Mouse (Mus musculus) kidney, postnatal 4 days (tissue): ENCODE data around the gene Rep15.

ENCODE experiments used
- DNase-seq, 2 experiments: peaks; one replicate each; pipeline ENCODE4 v3.0.0; 2021; ENCODE audit warnings: mixed read lengths in 2 of 2

The Rep15 gene

GRCm38 (mm10) chr6:147032303-147032925, at the start of gene Rep15:
Rep15 (plus strand) TSS chr6:147032584.
- DNase-seq, result no peak

DNA sequence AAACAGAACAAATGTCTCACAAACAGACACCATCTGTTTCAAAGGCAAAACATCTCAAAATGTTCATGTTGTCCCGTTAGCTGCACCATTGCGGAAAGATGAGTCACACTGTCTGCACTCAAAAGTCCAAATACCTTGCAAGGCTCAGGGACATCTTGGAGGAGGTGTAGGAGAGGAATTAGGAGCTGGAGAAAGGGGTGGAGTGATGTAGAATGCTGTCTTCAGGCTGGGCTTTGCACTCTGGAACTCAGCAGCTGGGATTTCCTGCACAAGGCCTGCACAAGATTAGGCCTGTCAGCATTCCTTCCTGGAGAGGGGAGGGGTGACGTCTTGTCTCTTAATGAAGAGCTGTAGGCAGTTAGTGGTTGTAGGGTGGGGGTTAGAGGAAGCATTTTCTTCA, 47.8 kb upstream of the Rep15 start:
- DNase-seq, result no peak

GRCm38 (mm10) chr6:146994236-146994635, 38.1 kb upstream of the Rep15 start:
- peak; percentile 75 to 77 for DNase-seq

GRCm38 (mm10) chr6:146995391-146995790, 37.0 kb upstream of the Rep15 start:
- DNase-seq, result no peak

DNA sequence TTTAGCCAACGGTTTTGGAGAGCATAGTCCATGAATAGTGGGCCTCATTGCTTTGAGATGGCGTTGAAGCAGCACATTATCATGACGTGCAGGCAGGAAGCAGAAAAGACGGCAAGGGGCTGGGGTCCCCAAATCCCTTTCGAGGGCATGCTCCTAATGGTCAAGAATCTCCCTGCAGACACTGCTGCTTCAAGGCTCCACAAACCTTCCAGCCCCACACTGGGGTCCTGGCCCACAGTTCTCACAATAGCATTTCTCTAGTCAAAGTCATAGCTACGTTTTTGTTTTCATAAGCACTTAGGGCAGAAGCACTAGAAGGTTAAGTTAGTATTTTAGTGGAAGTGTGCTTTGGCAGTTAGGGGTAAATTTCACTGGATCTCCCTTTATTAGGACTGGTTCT, 36.5 kb upstream of the Rep15 start:
- no peak for DNase-seq

- no peak for DNase-seq
These were observed 35.4 kb upstream of the Rep15 start for GRCm38 (mm10) chr6:146997006-146997405.

GRCm38 (mm10) chr6:146998710-146999109, 33.7 kb upstream of the Rep15 start:
- no peak for DNase-seq

DNA sequence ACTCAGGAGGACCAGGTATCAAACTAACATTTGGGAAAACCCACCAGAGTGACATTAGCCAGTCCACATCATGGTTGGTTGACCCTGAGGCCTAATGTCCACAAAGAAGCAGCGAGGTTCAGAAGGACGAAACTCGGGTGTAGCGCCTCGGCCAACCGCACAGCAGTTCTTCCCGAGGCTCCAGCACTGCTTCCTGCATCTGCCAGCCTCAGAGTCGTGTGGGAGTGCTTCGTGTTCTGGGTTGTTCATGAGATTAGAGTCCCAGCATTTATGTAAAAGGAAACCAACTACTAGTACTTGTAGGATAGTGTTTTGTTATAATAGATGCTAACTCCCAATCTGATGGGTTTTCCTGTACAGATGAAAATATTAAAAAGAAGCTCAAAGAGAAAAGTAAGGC, 33.1 kb upstream of the Rep15 start:
- no peak for DNase-seq

GRCm38 (mm10) chr6:146999755-147000154, 32.6 kb upstream of the Rep15 start:
- DNase-seq, result no peak

DNA sequence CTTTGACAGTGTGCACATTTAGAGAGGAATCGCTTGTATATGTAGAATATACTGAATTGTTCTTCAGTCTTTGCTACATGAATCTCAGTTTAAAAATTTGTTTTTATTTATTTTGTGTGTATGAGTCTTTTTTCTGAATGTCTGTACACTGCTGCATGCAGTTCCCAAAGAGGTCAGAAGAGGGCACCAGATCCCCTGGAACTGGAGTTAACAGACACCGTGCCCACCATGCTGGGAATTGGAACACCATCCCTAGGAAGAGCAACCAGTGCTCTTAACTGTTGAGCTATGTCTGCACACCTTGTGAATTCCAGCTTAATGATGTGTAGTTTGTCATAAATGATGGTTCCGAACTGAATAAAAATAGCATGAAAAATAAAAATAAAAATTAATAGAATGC, 24.2 kb upstream of the Rep15 start:
- DNase-seq, result peak; percentile 71 to 75

GRCm38 (mm10) chr6:147010358-147010757, 22.0 kb upstream of the Rep15 start:
- no peak for DNase-seq

DNA sequence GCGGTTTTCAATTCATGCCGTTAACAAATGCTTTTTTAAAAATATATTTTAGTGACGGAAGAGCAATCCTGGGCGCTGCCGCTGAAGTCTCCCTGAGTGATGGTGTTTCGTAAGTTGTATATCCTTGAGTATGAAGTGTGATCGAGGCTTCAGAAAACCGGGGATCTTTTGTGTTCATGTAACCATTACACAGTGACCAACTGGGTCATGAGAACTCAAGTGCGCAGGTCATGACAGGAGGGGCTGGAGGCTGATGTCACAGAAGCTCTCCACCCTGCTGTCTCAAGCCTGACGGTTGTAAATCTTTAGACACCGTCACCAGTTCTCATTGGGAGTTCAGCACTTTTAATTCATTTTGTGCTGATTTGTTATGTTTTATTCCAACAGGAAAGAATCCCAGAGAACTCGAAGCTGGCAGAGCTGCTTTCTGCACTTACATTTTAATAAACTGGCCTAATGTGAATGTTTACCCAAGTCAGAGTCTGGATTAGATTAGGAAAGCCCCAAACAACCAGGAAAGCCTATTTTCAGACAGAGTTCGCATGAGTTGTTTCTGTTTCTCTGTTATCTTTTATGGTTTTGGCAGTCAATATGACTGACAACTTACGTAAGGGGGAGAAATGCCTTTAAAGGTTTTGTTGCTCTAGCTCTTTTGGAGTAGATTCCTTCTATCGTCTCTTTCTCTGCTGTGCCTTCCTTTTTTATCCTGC, 21.4 kb upstream of the Rep15 start:
- no peak for DNase-seq

DNA sequence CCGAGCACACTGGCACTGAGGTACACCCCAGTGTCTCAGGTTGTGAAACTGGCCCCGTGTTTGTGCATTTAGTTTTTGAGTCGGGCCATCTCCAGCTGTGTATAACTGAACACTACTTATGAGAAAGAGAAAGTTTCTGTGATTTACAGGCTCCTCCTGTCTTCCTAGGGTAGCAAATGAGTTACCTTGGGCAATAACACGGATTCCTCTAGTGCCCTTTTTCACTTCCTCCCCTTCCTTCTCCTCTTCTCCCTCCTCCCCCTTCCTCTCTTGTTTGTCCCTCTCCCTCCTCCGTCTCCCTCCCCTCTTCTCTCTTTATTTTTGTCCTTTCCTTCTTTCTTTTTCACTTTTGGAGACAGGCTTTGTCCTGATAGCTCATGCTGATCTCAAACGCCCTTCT, 20.8 kb upstream of the Rep15 start:
- no peak for DNase-seq

- DNase-seq, result no peak
These were observed 20.4 kb upstream of the Rep15 start for GRCm38 (mm10) chr6:147011977-147012376.

DNA sequence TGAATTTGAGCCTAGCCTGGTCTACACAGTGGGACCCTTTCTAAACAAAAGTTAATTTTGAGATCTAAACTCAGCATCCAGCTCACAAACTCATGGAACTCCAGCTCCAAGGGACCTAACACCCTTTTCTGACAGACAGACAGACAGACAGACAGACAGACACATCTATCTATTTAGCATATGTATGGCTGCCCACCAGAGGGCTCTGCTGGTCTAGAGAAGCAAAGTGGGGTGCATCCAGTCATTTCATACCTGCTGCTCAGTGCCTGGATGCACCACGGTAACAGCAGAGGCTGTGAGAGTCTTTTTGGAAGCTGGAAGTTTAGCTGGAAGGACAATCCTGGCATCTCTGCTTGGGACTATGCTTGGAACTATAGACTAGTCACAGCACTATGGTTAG, 18.8 kb upstream of the Rep15 start:
- DNase-seq, result no peak

DNA sequence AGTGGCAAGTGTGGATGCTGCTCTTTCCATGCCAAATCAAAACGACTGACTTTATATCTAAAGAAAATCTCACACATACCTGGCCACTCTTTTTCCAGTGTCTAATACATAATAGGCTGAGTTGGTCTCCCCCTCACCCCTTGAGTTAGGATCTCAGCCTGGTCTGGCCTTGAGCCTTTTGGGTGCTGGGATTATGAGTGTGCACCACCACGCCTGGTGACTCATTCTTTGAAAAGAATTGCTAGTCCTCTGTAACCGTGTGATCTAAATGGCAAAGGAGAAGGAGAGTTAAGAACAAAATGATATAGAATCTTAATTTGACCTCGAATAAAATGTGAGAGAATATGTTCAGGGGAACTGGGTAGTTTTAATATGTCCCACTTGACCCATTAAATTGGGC, 14.5 kb upstream of the Rep15 start:
- no peak for DNase-seq

DNA sequence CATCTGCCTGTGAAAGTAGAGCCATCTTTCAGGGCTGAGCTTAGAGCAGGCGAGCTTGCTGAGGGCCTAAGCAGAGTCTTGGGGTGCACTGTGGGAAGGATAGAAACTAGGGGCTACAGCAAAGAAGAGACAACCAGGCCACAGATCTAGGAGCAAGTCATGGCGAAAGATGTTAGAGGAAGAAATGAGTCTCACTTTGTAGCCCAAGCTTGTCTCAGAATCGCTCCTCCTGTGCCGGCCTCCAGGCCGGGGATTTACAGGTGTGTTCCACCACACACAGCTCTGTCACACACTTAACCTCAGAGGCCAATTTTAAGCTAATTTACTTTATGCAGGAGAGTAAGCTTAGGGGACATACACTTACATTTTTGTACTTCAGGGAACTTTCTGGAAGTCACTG, 14.0 kb upstream of the Rep15 start:
- no peak for DNase-seq

DNA sequence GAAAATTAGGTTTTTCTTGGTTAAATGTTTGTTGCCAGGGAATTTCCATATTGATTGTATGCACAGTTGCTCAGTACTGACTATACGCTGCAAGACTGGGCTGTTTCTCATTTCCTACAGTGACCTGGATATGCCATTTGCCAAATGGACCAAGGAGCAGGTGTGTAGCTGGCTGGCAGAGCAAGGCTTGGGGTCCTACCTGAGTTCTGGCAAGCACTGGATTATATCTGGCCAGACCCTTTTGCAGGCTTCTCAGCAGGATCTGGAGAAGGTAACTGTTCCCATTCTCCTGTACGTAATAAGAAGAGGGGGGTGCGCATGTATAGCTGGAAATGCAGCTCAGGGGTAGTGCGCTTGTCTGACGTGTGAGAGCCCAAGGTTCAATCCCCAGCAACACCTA, 11.2 kb upstream of the Rep15 start:
- no peak for DNase-seq

DNA sequence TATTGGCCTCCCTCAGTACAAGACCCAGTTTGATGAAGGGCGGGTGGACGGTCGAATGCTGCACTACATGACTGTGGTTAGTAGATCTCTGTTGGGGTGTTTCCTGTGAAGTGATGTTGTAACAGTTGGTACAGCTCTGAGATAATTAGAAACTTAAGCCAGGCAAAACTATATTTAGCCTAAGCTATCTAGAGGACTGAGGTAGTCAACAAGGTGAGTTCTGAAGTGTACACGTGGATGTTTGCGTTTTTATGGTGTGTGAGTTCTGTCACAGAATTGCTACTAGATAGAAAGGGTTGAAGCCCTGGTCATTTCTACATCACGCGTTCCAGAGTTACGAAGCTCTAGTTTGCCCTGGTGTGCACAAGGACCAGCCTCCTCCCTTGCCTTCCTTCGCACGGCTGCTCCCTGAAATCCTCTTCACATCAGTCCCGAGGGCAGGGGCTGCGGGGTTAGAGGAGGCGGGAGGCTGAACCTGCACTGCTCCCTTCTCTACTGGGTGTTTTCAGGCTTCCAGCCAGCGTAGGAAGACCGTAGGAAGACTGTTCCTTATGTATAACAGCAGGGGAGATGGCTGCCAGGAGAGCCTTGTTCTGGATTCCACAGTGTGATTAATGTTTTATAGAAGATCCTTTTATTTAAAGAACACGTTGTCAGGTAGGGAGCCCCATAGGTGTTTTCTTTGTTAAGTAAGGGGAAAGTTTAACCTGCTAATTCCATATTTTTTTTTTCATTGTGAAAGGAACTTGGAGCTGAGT, 9.8 kb upstream of the Rep15 start:
- DNase-seq, result no peak

DNA sequence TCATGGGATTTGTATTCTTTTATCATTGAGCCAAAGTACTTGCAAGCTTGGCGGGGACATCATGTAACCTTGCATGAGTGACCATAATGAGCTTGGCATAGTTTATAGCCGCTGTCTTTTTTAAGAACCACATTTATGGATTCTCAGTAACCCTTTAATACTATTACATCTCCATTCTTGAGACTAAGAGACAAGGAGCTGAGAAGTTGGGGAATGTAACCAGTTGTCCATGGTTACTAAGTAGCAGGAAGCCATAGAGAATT, 9.3 kb upstream of the Rep15 start:
- DNase-seq, result no peak

GRCm38 (mm10) chr6:147023568-147023967, 8.8 kb upstream of the Rep15 start:
- DNase-seq, result no peak

- DNase-seq, result no peak
These were observed 7.6 kb upstream of the Rep15 start for GRCm38 (mm10) chr6:147024761-147025160.

DNA sequence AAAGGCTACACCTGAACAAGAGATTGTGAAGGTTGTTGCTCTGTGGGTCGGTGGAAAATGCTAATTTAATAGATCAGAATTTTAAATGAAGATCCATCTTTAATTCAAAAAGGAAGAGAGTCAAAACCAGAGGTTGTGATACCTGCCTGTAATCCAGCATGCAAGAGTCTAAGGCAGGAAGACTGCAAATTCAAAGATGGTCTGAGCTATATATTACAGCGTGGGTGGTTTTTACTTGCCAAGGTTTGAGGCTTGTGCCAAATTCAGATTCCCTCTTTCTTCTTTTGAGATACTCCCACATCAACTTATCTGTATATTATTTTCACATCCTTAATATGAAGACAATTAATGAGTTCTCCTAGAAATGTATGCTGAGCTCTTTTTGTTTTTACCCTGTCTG, 4.0 kb upstream of the Rep15 start:
- no peak for DNase-seq

DNA sequence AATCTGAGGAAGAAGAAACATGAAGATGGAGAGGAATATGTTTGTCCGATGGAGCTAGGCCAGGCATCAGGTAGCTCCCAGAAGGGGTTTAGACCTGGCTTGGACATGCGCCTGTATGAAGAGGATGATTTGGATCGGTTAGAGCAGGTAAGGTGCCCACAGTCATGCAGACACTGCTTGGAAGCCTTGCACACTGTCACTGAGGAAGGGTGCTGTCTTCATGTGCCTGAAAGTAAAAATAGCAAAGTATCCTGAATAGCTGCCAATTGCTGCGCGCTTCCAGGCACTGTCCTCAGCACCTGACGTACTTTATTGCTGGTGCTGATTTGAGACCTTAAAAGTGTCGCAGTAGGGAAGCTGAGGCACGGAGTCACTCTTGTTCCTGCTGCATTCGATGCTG, 2.8 kb upstream of the Rep15 start:
- DNase-seq, result no peak
